Mouse (Mus musculus): ENCODE measurements around the gene Cops3. TPM values are rescaled to one million over a fixed set of nuclear protein-coding genes. Genes with fewer than 3 reads are reported as not detected.
A peak's percentile ranks its signal among the peaks of the same experiment; 100 is the strongest.

The Cops3 gene
- polyA plus RNA-seq, 1 experiment from 2014 or later = 246 TPM

GRCm38 (mm10) chr11:59808170-59808960, 31.3 kb downstream of the Cops3 start:
- peaks cover 5% of the 10 kb centered on the region; the same call in 1 of the 2 replicates for H3K4me1 ChIP-seq (replicated peaks; ENCODE audit: control insufficient read depth, insufficient read depth, low read length)
- no peak overlapping the region for H3K27ac ChIP-seq (ENCODE audit: low read depth, low read length)
- peak overlapping the region; percentile 97; the same call in 1 of the 2 replicates for H3K9ac ChIP-seq (ENCODE audit: low read depth, low read length)
- 73% methylated on average over 14 of the region's 14 CpGs for WGBS
- H3K9me3 ChIP-seq (ENCODE audit: control insufficient read depth, low read length) = no peaks in the 10 kb centered on the region
- H3K36me3 ChIP-seq (ENCODE audit: control insufficient read depth, insufficient read depth, low read length) = peaks cover 2% of the 10 kb centered on the region; the same call in 1 of the 2 replicates
- peak overlapping the region; percentile 70 for H3K4me2 ChIP-seq (replicated peaks; ENCODE audit: low read depth, low read length)
- H3K4me3 ChIP-seq (ENCODE audit: low read depth, low read length) = peak overlapping the region; percentile 75
- no peak for DNase-seq (ENCODE audit: low spot score)
- H3K27me3 ChIP-seq (ENCODE audit: control insufficient read depth, insufficient read depth, low read length) = no peaks in the 10 kb centered on the region
- ATAC-seq (ENCODE audit: low FRiP score) = no peak

- H3K9me3 ChIP-seq (ENCODE audit: control insufficient read depth, low read length) = no peaks in the 10 kb centered on the region
- 98% methylated on average over 2 of the region's 2 CpGs for WGBS
- no peak for DNase-seq (ENCODE audit: low spot score)
- no peak overlapping the region for H3K9ac ChIP-seq (ENCODE audit: low read depth, low read length)
- ATAC-seq (ENCODE audit: low FRiP score) = no peak
- no peak overlapping the region for H3K4me3 ChIP-seq (ENCODE audit: low read depth, low read length)
- no peak overlapping the region for H3K4me2 ChIP-seq (replicated peaks; ENCODE audit: low read depth, low read length)
- no peak overlapping the region for H3K27ac ChIP-seq (ENCODE audit: low read depth, low read length)
- H3K4me1 ChIP-seq (replicated peaks; ENCODE audit: control insufficient read depth, insufficient read depth, low read length) = peaks cover 5% of the 10 kb centered on the region; the same call in 1 of the 2 replicates
- no peaks in the 10 kb centered on the region for H3K27me3 ChIP-seq (ENCODE audit: control insufficient read depth, insufficient read depth, low read length)
- peaks cover 13% of the 10 kb centered on the region for H3K36me3 ChIP-seq (ENCODE audit: control insufficient read depth, insufficient read depth, low read length)
Observed at GRCm38 (mm10) chr11:59805656-59806055, 34.0 kb downstream of the Cops3 start.

GRCm38 (mm10) chr11:59805256-59805655, 34.4 kb downstream of the Cops3 start:
- Histone ChIP-seq H3K4me3 (ENCODE audit: low read depth, low read length) (no peak overlapping the region), H3K4me2 (replicated peaks; ENCODE audit: low read depth, low read length) (no peak overlapping the region), H3K9ac (ENCODE audit: low read depth, low read length) (no peak overlapping the region), H3K9me3 (ENCODE audit: control insufficient read depth, low read length) (no peaks in the 10 kb centered on the region), H3K27ac (ENCODE audit: low read depth, low read length) (no peak overlapping the region), H3K27me3 (ENCODE audit: control insufficient read depth, insufficient read depth, low read length) (no peaks in the 10 kb centered on the region), H3K4me1 (replicated peaks; ENCODE audit: control insufficient read depth, insufficient read depth, low read length) (peaks cover 5% of the 10 kb centered on the region; the same call in 1 of the 2 replicates), H3K36me3 (ENCODE audit: control insufficient read depth, insufficient read depth, low read length) (peaks cover 17% of the 10 kb centered on the region)
- 87% methylated on average over 1 of the region's 1 CpGs for WGBS
- no peak for DNase-seq (ENCODE audit: low spot score)
- ATAC-seq (ENCODE audit: low FRiP score) = no peak

GRCm38 (mm10) chr11:59804409-59805110, 35.1 kb downstream of the Cops3 start:
- no peaks in the 10 kb centered on the region for H3K27me3 ChIP-seq (ENCODE audit: control insufficient read depth, insufficient read depth, low read length)
- H3K9me3 ChIP-seq (ENCODE audit: control insufficient read depth, low read length) = no peaks in the 10 kb centered on the region
- peaks cover 5% of the 10 kb centered on the region; the same call in 1 of the 2 replicates for H3K4me1 ChIP-seq (replicated peaks; ENCODE audit: control insufficient read depth, insufficient read depth, low read length)
- 91% methylated on average over 22 of the region's 22 CpGs for WGBS
- H3K27ac ChIP-seq (ENCODE audit: low read depth, low read length) = no peak overlapping the region
- no peak overlapping the region for H3K9ac ChIP-seq (ENCODE audit: low read depth, low read length)
- peaks cover 18% of the 10 kb centered on the region for H3K36me3 ChIP-seq (ENCODE audit: control insufficient read depth, insufficient read depth, low read length)
- ATAC-seq (ENCODE audit: low FRiP score) (no peak), DNase-seq (ENCODE audit: low spot score) (no peak)
- H3K4me2 ChIP-seq (replicated peaks; ENCODE audit: low read depth, low read length) = no peak overlapping the region
- no peak overlapping the region for H3K4me3 ChIP-seq (ENCODE audit: low read depth, low read length)

- no peaks in the 10 kb centered on the region for H3K27me3 ChIP-seq (ENCODE audit: control insufficient read depth, insufficient read depth, low read length)
- 90% methylated on average over 14 of the region's 14 CpGs for WGBS
- DNase-seq (ENCODE audit: low spot score) = no peak
- H3K36me3 ChIP-seq (ENCODE audit: control insufficient read depth, insufficient read depth, low read length) = peaks cover 25% of the 10 kb centered on the region
- no peak overlapping the region for H3K27ac ChIP-seq (ENCODE audit: low read depth, low read length)
- no peak overlapping the region for H3K4me2 ChIP-seq (replicated peaks; ENCODE audit: low read depth, low read length)
- H3K4me3 ChIP-seq (ENCODE audit: low read depth, low read length) = no peak overlapping the region
- H3K9ac ChIP-seq (ENCODE audit: low read depth, low read length) = no peak overlapping the region
- H3K9me3 ChIP-seq (ENCODE audit: control insufficient read depth, low read length) = no peaks in the 10 kb centered on the region
- no peak for ATAC-seq (ENCODE audit: low FRiP score)
- H3K4me1 ChIP-seq (replicated peaks; ENCODE audit: control insufficient read depth, insufficient read depth, low read length) = no peaks in the 10 kb centered on the region
Observed at GRCm38 (mm10) chr11:59803516-59803915, 36.1 kb downstream of the Cops3 start.

- peaks cover 29% of the 10 kb centered on the region for H3K36me3 ChIP-seq (ENCODE audit: control insufficient read depth, insufficient read depth, low read length)
- no peak overlapping the region for H3K4me3 ChIP-seq (ENCODE audit: low read depth, low read length)
- no peak overlapping the region for H3K27ac ChIP-seq (ENCODE audit: low read depth, low read length)
- H3K27me3 ChIP-seq (ENCODE audit: control insufficient read depth, insufficient read depth, low read length) = no peaks in the 10 kb centered on the region
- no peaks in the 10 kb centered on the region for H3K4me1 ChIP-seq (replicated peaks; ENCODE audit: control insufficient read depth, insufficient read depth, low read length)
- DNase-seq (ENCODE audit: low spot score) = no peak
- no peaks in the 10 kb centered on the region for H3K9me3 ChIP-seq (ENCODE audit: control insufficient read depth, low read length)
- no peak overlapping the region for H3K9ac ChIP-seq (ENCODE audit: low read depth, low read length)
- no peak for ATAC-seq (ENCODE audit: low FRiP score)
- no peak overlapping the region for H3K4me2 ChIP-seq (replicated peaks; ENCODE audit: low read depth, low read length)
- WGBS = 90% methylated on average over 8 of the region's 8 CpGs
Observed at GRCm38 (mm10) chr11:59801881-59802280, 37.8 kb downstream of the Cops3 start.

- WGBS = 94% methylated on average over 10 of the region's 10 CpGs
- Histone ChIP-seq H3K36me3 (ENCODE audit: control insufficient read depth, insufficient read depth, low read length) (peaks cover 29% of the 10 kb centered on the region), H3K27ac (ENCODE audit: low read depth, low read length) (no peak overlapping the region), H3K4me1 (replicated peaks; ENCODE audit: control insufficient read depth, insufficient read depth, low read length) (no peaks in the 10 kb centered on the region), H3K9me3 (ENCODE audit: control insufficient read depth, low read length) (no peaks in the 10 kb centered on the region), H3K4me3 (ENCODE audit: low read depth, low read length) (no peak overlapping the region), H3K9ac (ENCODE audit: low read depth, low read length) (no peak overlapping the region), H3K27me3 (ENCODE audit: control insufficient read depth, insufficient read depth, low read length) (no peaks in the 10 kb centered on the region), H3K4me2 (replicated peaks; ENCODE audit: low read depth, low read length) (no peak overlapping the region)
- no peak for ATAC-seq (ENCODE audit: low FRiP score)
- no peak for DNase-seq (ENCODE audit: low spot score)
Observed at GRCm38 (mm10) chr11:59800412-59800811, 39.2 kb downstream of the Cops3 start.

- Histone ChIP-seq H3K27ac (ENCODE audit: low read depth, low read length) (no peak overlapping the region), H3K4me2 (replicated peaks; ENCODE audit: low read depth, low read length) (no peak overlapping the region), H3K27me3 (ENCODE audit: control insufficient read depth, insufficient read depth, low read length) (no peaks in the 10 kb centered on the region), H3K4me3 (ENCODE audit: low read depth, low read length) (no peak overlapping the region), H3K9me3 (ENCODE audit: control insufficient read depth, low read length) (no peaks in the 10 kb centered on the region), H3K36me3 (ENCODE audit: control insufficient read depth, insufficient read depth, low read length) (peaks cover 14% of the 10 kb centered on the region; the same call in 1 of the 2 replicates), H3K9ac (ENCODE audit: low read depth, low read length) (no peak overlapping the region), H3K4me1 (replicated peaks; ENCODE audit: control insufficient read depth, insufficient read depth, low read length) (no peaks in the 10 kb centered on the region)
- ATAC-seq (ENCODE audit: low FRiP score) (no peak), DNase-seq (ENCODE audit: low spot score) (no peak)
- 91% methylated on average over 6 of the region's 6 CpGs for WGBS
Observed at GRCm38 (mm10) chr11:59793390-59793789, 46.2 kb downstream of the Cops3 start.
